Comparison of ENCODE assay signal across 12 mouse cellular contexts in the genomic region with DNA sequence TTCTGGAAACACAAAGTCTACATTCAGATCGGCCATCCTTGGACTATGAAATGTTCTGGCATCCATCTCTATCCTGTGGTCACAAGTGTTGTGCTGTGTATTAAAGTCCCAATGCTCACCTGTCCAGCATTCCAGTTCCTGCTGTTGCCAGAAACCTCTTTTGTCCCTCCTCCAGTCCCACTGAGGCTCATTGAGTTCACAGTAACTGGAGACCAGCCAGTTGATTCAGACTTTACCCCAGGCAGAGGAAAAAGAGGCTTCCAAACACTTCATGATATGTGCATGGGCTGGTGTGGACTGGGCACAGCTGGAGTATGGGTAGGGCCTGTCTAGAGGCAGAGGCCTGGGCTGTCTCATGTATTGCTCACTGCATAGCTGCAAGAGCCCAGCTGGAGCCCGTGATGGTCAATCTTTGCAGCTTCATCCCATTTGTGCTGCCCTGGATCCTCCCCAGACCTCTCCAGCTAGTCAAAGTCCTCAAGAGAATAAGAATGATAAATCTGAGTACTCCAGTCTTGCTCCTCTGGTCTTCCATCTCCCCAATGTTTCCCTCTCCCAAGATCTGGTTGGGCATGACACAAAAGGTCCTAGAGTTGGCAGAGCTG. TPM values are rescaled to one million over a fixed set of nuclear protein-coding genes. Genes with fewer than 3 reads are reported as not detected.
DNase-seq lines count a peak whose midpoint lies in the region; ATAC-seq and TF ChIP-seq lines count a peak whose summit lies in the region.
"Had no signal": no experiment of that assay in that cellular context is flagged by ENCODE, and none has a peak within 500 bp of the region (broad histone marks: within the 10 kb centered on the region; RNA-seq: fewer than 3 reads in every experiment).

No protein-coding gene starts in this region.

- H3K27ac ChIP-seq in gastrocnemius, adult 2 months, result peak overlapping the region; percentile 48
- peak overlapping the region; percentile 6; the same call in 1 of the 2 replicates for H3K27ac ChIP-seq in kidney, adult 2 months (ENCODE audit: insufficient read depth, low read depth, low read length)
- H3K27ac ChIP-seq in kidney, embryonic 14.5 days (ENCODE audit: low read depth, low read length), result no peak overlapping the region
- no peak overlapping the region for H3K27ac ChIP-seq in hindbrain, postnatal 0 days
- peak overlapping the region; percentile 12; the same call in 1 of the 2 replicates for H3K27ac ChIP-seq in liver, embryonic 16.5 days (ENCODE audit: low read length)
- H3K27ac ChIP-seq: layer of hippocampus, adult 2 months had no signal

- no peaks in the 10 kb centered on the region for H3K27me3 ChIP-seq in kidney, adult 2 months (replicated peaks; ENCODE audit: control insufficient read depth, insufficient read depth, low read length)
- H3K27me3 ChIP-seq in kidney, embryonic 14.5 days (ENCODE audit: control insufficient read depth, insufficient read depth, low read length), result no peaks in the 10 kb centered on the region
- no peaks in the 10 kb centered on the region for H3K27me3 ChIP-seq in hindbrain, postnatal 0 days (ENCODE audit: insufficient read depth, low read length)
- no peaks in the 10 kb centered on the region for H3K27me3 ChIP-seq in liver, embryonic 16.5 days (ENCODE audit: control insufficient read depth, insufficient read depth, low read depth, low read length)

- 56% methylated on average over 2 of the region's 2 CpGs for WGBS in kidney, adult 2 months
- 84% methylated on average over 2 of the region's 2 CpGs for WGBS in kidney, embryonic 14.5 days
- 77% methylated on average over 2 of the region's 2 CpGs for WGBS in hindbrain, postnatal 0 days
- WGBS in liver, embryonic 16.5 days (ENCODE audit: insufficient replicate concordance), result 73% methylated on average over 2 of the region's 2 CpGs

- H3K9me3 ChIP-seq in kidney, embryonic 14.5 days (ENCODE audit: control insufficient read depth, low read length), result no peaks in the 10 kb centered on the region
- H3K9me3 ChIP-seq in hindbrain, postnatal 0 days (ENCODE audit: low read length), result no peaks in the 10 kb centered on the region
- H3K9me3 ChIP-seq in liver, embryonic 16.5 days (replicated peaks; ENCODE audit: control insufficient read depth, low read length), result no peaks in the 10 kb centered on the region
- H3K9me3 ChIP-seq: G1E had no signal

- no peak for ATAC-seq in kidney, embryonic 14.5 days (ENCODE audit: low FRiP score, low TSS enrichment)
- ATAC-seq in hindbrain, postnatal 0 days, result peak; percentile 7; the same call in 1 of the 2 replicates
- ATAC-seq in liver, embryonic 16.5 days (ENCODE audit: low read depth), result no peak

- H3K4me2 ChIP-seq in kidney, embryonic 14.5 days (replicated peaks; ENCODE audit: low read depth, low read length), result no peak overlapping the region
- no peak overlapping the region for H3K4me2 ChIP-seq in hindbrain, postnatal 0 days (ENCODE audit: low read depth, low read length)
- H3K4me2 ChIP-seq in liver, embryonic 16.5 days (ENCODE audit: low read depth, low read length), result no peak overlapping the region; the same call in 1 of the 2 replicates
- H3K4me2 ChIP-seq: midbrain, embryonic 11.5 days had no signal

- no peak for DNase-seq in gastrocnemius, adult 2 months
- no peak for DNase-seq in gastrocnemius, postnatal 10 days
- peak; percentile 62 for DNase-seq in kidney, adult 2 months
- DNase-seq in hindbrain, postnatal 0 days (ENCODE audit: low spot score), result no peak
- DNase-seq in cerebellum, adult 18-20 months, result no peak
- no peak for DNase-seq in gastrocnemius, adult 8-10 months (ENCODE audit: low spot score in 2 of 2)
- DNase-seq: cerebellum, adult 9-11 months had no signal

- no peaks in the 10 kb centered on the region for H3K36me3 ChIP-seq in kidney, adult 2 months (ENCODE audit: control insufficient read depth, insufficient read depth, low read length)
- peaks cover 32% of the 10 kb centered on the region for H3K36me3 ChIP-seq in kidney, embryonic 14.5 days (ENCODE audit: control insufficient read depth, insufficient read depth, low read length)
- H3K36me3 ChIP-seq in hindbrain, postnatal 0 days (ENCODE audit: insufficient read depth, low read length), result peaks cover 32% of the 10 kb centered on the region
- H3K36me3 ChIP-seq in liver, embryonic 16.5 days (ENCODE audit: control insufficient read depth, insufficient read depth), result peaks cover 7% of the 10 kb centered on the region; the same call in 1 of the 2 replicates

- intact Hi-C loops in gastrocnemius, adult 2 months (cut with DNase I), result no loop called here

- peaks cover 10% of the 10 kb centered on the region; the same call in 1 of the 2 replicates for H3K4me1 ChIP-seq in kidney, adult 2 months (ENCODE audit: control insufficient read depth, insufficient read depth, low read length)
- peaks cover 7% of the 10 kb centered on the region; the same call in 1 of the 2 replicates for H3K4me1 ChIP-seq in kidney, embryonic 14.5 days (ENCODE audit: control insufficient read depth, insufficient read depth, low read length)
- H3K4me1 ChIP-seq in hindbrain, postnatal 0 days (ENCODE audit: insufficient read depth, low read length), result no peaks in the 10 kb centered on the region
- H3K4me1 ChIP-seq in liver, embryonic 16.5 days (ENCODE audit: control insufficient read depth, low read depth, low read length), result peaks cover 13% of the 10 kb centered on the region

- no peak for TF ChIP-seq CTCF in gastrocnemius, adult 2 months (IDR thresholded peaks at IDR 0.05)
- no peak for TF ChIP-seq CTCF in kidney, adult 2 months (conservative IDR thresholded peaks at IDR 0.05; ENCODE audit: insufficient read depth, insufficient read length, low read depth, low read length)
- TF ChIP-seq CTCF in hindbrain, postnatal 0 days (IDR thresholded peaks at IDR 0.05; ENCODE audit: low read depth), result no peak

- H3K4me3 ChIP-seq in gastrocnemius, adult 2 months, result no peak overlapping the region
- no peak overlapping the region for H3K4me3 ChIP-seq in kidney, adult 2 months (ENCODE audit: insufficient read depth, low read depth, low read length)
- H3K4me3 ChIP-seq in kidney, embryonic 14.5 days (ENCODE audit: low read length), result no peak overlapping the region
- H3K4me3 ChIP-seq in hindbrain, postnatal 0 days (ENCODE audit: low read length), result no peak overlapping the region
- H3K4me3 ChIP-seq in liver, embryonic 16.5 days (ENCODE audit: low read depth, low read length), result no peak overlapping the region
- H3K4me3 ChIP-seq: layer of hippocampus, adult 2 months had no signal

- no peak for TF ChIP-seq POLR2A in kidney, adult 2 months (IDR thresholded peaks at IDR 0.05; ENCODE audit: low read depth, low read length)

- H3K9ac ChIP-seq in kidney, embryonic 14.5 days (ENCODE audit: low read depth, low read length), result no peak overlapping the region
- H3K9ac ChIP-seq in hindbrain, postnatal 0 days (replicated peaks; ENCODE audit: low read length), result no peak overlapping the region
- H3K9ac ChIP-seq in liver, embryonic 16.5 days (ENCODE audit: low read depth, low read length), result no peak overlapping the region

RNA-seq across cellular contexts. Expression of a gene that starts 0.8 kb away (rescaled TPM):
- total RNA-seq in gastrocnemius, adult 2 months (2021), result 1 to 10 TPM in 1 of 2 experiments, under 1 TPM in 1; 0.33 to 1.0 TPM
- not detected for total RNA-seq in gastrocnemius, postnatal 10 days (2021)
- 30.2 and 37.5 TPM in 2 replicates for polyA plus RNA-seq in kidney, adult 2 months (2012; rRNA removed)
- polyA plus RNA-seq in kidney, embryonic 14.5 days (2014; fragmentation: Nextera tagmentation; extraction: Ambion mirVana), result 0.55 and 0.89 TPM in 2 replicates
- total RNA-seq in hindbrain, postnatal 0 days (2014; rRNA removed), result 0.25 TPM in 1 of 2 replicates, not detected in the other
- polyA plus RNA-seq in hindbrain, postnatal 0 days (2015; fragmentation: Nextera tagmentation; extraction: Ambion mirVana), result 0.19 and 0.37 TPM in 2 replicates
- 1.8 and 3.0 TPM in 2 replicates for polyA plus RNA-seq in liver, embryonic 16.5 days (2015; fragmentation: Nextera tagmentation; extraction: Ambion mirVana)
- under 1 TPM; 0.17 to 0.48 (median 0.35) TPM for total RNA-seq in gastrocnemius, adult 8-10 months (2022)

RNA-seq across cellular contexts. Expression of a gene that starts 11.3 kb away (rescaled TPM):
- total RNA-seq in gastrocnemius, adult 2 months (2021), result under 1 TPM in 1 of 2 experiments, not detected in 1; 0.08 TPM
- under 1 TPM; 0.07 to 0.36 TPM for total RNA-seq in gastrocnemius, postnatal 10 days (2021)
- polyA plus RNA-seq in kidney, adult 2 months (2012; rRNA removed), result 0.05 and 0.08 TPM in 2 replicates
- not detected in 2 replicates for polyA plus RNA-seq in kidney, embryonic 14.5 days (2014; fragmentation: Nextera tagmentation; extraction: Ambion mirVana)
- 2.0 and 4.5 TPM in 2 replicates for total RNA-seq in hindbrain, postnatal 0 days (2014; rRNA removed)
- 2.5 and 2.9 TPM in 2 replicates for polyA plus RNA-seq in hindbrain, postnatal 0 days (2015; fragmentation: Nextera tagmentation; extraction: Ambion mirVana)
- polyA plus RNA-seq in liver, embryonic 16.5 days (2015; fragmentation: Nextera tagmentation; extraction: Ambion mirVana), result 0.04 TPM in 1 of 2 replicates, not detected in the other
- total RNA-seq in gastrocnemius, adult 8-10 months (2022), result under 1 TPM in 1 of 4 experiments, not detected in 3; 0.08 TPM
- polyA plus RNA-seq: G1E had no signal

RNA-seq across cellular contexts. Expression of a gene that starts 29.3 kb away (rescaled TPM):
- 10 to 100 TPM; 16.8 to 21.0 TPM for total RNA-seq in gastrocnemius, adult 2 months (2021)
- 10 to 100 TPM; 20.2 to 22.5 TPM for total RNA-seq in gastrocnemius, postnatal 10 days (2021)
- 9.0 and 10.9 TPM in 2 replicates for polyA plus RNA-seq in kidney, adult 2 months (2012; rRNA removed)
- 33.7 and 38.1 TPM in 2 replicates for polyA plus RNA-seq in kidney, embryonic 14.5 days (2014; fragmentation: Nextera tagmentation; extraction: Ambion mirVana)
- 15.1 and 15.4 TPM in 2 replicates for total RNA-seq in hindbrain, postnatal 0 days (2014; rRNA removed)
- 42.9 and 47.1 TPM in 2 replicates for polyA plus RNA-seq in hindbrain, postnatal 0 days (2015; fragmentation: Nextera tagmentation; extraction: Ambion mirVana)
- 14.7 and 14.9 TPM in 2 replicates for polyA plus RNA-seq in liver, embryonic 16.5 days (2015; fragmentation: Nextera tagmentation; extraction: Ambion mirVana)
- total RNA-seq in gastrocnemius, adult 8-10 months (2022), result 10 to 100 TPM; 16.7 to 20.4 (median 18.1) TPM

RNA-seq across cellular contexts. Expression of a gene that starts 29.4 kb away (rescaled TPM):
- total RNA-seq in gastrocnemius, adult 2 months (2021), result 10 to 100 TPM; 24.8 to 31.0 TPM
- total RNA-seq in gastrocnemius, postnatal 10 days (2021), result 10 to 100 TPM; 27.8 to 30.9 TPM
- 47.1 and 63.3 TPM in 2 replicates for polyA plus RNA-seq in kidney, adult 2 months (2012; rRNA removed)
- 36.2 and 58.4 TPM in 2 replicates for polyA plus RNA-seq in kidney, embryonic 14.5 days (2014; fragmentation: Nextera tagmentation; extraction: Ambion mirVana)
- total RNA-seq in hindbrain, postnatal 0 days (2014; rRNA removed), result 155 and 172 TPM in 2 replicates
- polyA plus RNA-seq in hindbrain, postnatal 0 days (2015; fragmentation: Nextera tagmentation; extraction: Ambion mirVana), result 50.1 and 50.3 TPM in 2 replicates
- polyA plus RNA-seq in liver, embryonic 16.5 days (2015; fragmentation: Nextera tagmentation; extraction: Ambion mirVana), result 21.7 and 22.6 TPM in 2 replicates
- 10 to 100 TPM; 23.1 to 26.1 (median 24.6) TPM for total RNA-seq in gastrocnemius, adult 8-10 months (2022)

RNA-seq across cellular contexts. Expression of a gene that starts 48.7 kb away (rescaled TPM):
- not detected for total RNA-seq in gastrocnemius, adult 2 months (2021)
- total RNA-seq in gastrocnemius, postnatal 10 days (2021), result under 1 TPM; 0.61 to 0.81 TPM
- 0.04 and 0.06 TPM in 2 replicates for polyA plus RNA-seq in kidney, adult 2 months (2012; rRNA removed)
- polyA plus RNA-seq in kidney, embryonic 14.5 days (2014; fragmentation: Nextera tagmentation; extraction: Ambion mirVana), result 0.07 and 0.19 TPM in 2 replicates
- total RNA-seq in hindbrain, postnatal 0 days (2014; rRNA removed), result 429 and 473 TPM in 2 replicates
- 155 and 183 TPM in 2 replicates for polyA plus RNA-seq in hindbrain, postnatal 0 days (2015; fragmentation: Nextera tagmentation; extraction: Ambion mirVana)
- polyA plus RNA-seq in liver, embryonic 16.5 days (2015; fragmentation: Nextera tagmentation; extraction: Ambion mirVana), result 0.04 TPM in 1 of 2 replicates, not detected in the other
- total RNA-seq in gastrocnemius, adult 8-10 months (2022), result under 1 TPM in 3 of 4 experiments, not detected in 1; 0.05 to 0.11 (median 0.08) TPM
- polyA plus RNA-seq: G1E had no signal

Comparison
In these comparisons a context has a peak if more than half of its experiments do, and no peak if none do; other contexts are left out.
1. H3K27ac ChIP-seq: peak in gastrocnemius, adult 2 months (single experiment), kidney, adult 2 months (single experiment) and liver, embryonic 16.5 days (single experiment); none in kidney, embryonic 14.5 days (single experiment) and hindbrain, postnatal 0 days (single experiment).